Mouse (Mus musculus) kidney, adult 2 months (tissue): ENCODE results near the gene Plscr2.

Experiments used
- CTCF ChIP-seq: fragments of 200-500 bp; conservative IDR thresholded peaks from 2 replicates; pipeline ENCODE4 v1.5.1; 2011; ENCODE audit warnings: low read depth, mild to moderate bottlenecking, control low read depth, low read length, moderate library complexity, mixed read lengths; ENCODE audit not compliant: insufficient read depth, insufficient read length
- POLR2A ChIP-seq: fragments of 200-500 bp; IDR thresholded peaks from one replicate; pipeline ENCODE4 v1.6.1; 2011; ENCODE audit warnings: low read depth, low read length, control low read depth

- no peak for TF ChIP-seq POLR2A
- no peak for TF ChIP-seq CTCF
Measured at GRCm38 (mm10) chr9:92293560-92294548, 18.5 kb downstream of the Plscr2 start.
